Mouse (Mus musculus) lung, adult 2 months (tissue): ENCODE data around the gene Ccsap.

Experiments used
- CTCF ChIP-seq: fragments of 200-500 bp; IDR thresholded peaks from 2 replicates; pipeline ENCODE4 v1.5.1; 2011; ENCODE audit warnings: mild to moderate bottlenecking, low read length, control low read depth; ENCODE audit not compliant: insufficient read depth
- POLR2A ChIP-seq: fragments of 200-500 bp; IDR thresholded peaks from 2 replicates; pipeline ENCODE4 v1.6.1; 2011; ENCODE audit warnings: low read depth, mild to moderate bottlenecking, control low read depth, low read length, borderline replicate concordance; ENCODE audit errors: extremely low read depth

DNA sequence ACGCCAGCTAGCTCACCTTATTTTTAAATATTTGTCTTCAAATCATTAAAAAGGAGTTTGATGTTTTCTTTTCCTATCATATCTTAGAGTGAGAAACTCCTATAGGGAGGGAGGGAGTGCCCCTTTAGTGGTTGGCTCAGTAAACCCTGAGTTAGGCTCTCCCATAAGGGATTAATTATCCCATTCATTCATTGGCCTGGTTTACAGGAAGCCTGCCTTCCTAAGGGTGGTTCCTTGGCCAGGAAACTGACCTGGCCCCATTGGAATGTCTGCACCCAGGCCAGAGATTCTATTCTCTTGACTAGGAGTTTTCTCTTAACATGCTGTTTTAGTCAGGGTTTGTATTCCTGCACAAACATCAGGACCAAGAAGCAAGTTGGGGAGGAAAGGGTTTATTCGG is 27.9 kb upstream of the Ccsap start:
- TF ChIP-seq CTCF (no peak), POLR2A (no peak)
